ENCODE assay signal across 9 mouse cellular contexts in the genomic region with DNA sequence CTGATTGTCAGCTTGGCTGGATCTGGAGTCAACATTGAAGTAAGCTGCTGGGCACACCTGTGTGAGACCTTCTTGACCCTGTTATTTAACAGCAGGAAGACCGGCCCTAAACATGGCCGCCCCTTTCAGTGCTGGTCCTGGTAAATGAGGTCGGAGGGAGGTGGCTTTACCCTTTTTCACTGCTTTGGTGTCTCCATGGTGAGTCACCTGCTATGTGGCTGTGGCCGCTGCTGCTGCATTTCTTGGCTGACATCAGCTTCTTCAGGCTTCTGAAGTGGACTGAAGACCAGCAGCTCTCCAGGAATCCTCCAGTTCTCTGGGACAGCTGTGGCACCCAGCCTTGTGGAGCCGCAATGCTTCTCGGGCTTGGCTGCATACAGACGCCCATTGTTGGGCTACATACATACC. TPM values are rescaled to one million over a fixed set of nuclear protein-coding genes. Genes with fewer than 3 reads are reported as not detected.
DNase-seq lines count a peak whose midpoint lies in the region; ATAC-seq and TF ChIP-seq lines count a peak whose summit lies in the region.
"Had no signal": no experiment of that assay in that cellular context is flagged by ENCODE, and none has a peak within 500 bp of the region (broad histone marks: within the 10 kb centered on the region; RNA-seq: fewer than 3 reads in every experiment).

No protein-coding gene starts in this region.

- no peak overlapping the region for H3K4me3 ChIP-seq in kidney, adult 2 months (ENCODE audit: insufficient read depth, low read depth, low read length)
- no peak overlapping the region for H3K4me3 ChIP-seq in embryonic facial prominence, embryonic 13.5 days
- H3K4me3 ChIP-seq in intestine, embryonic 15.5 days (replicated peaks) = no peak overlapping the region
- H3K4me3 ChIP-seq in midbrain, postnatal 0 days (ENCODE audit: low read depth, low read length) = no peak overlapping the region

- no peaks in the 10 kb centered on the region for H3K27me3 ChIP-seq in kidney, adult 2 months (replicated peaks; ENCODE audit: control insufficient read depth, insufficient read depth, low read length)
- H3K27me3 ChIP-seq in embryonic facial prominence, embryonic 13.5 days = no peaks in the 10 kb centered on the region
- no peaks in the 10 kb centered on the region for H3K27me3 ChIP-seq in intestine, embryonic 15.5 days (replicated peaks)
- H3K27me3 ChIP-seq in midbrain, postnatal 0 days (ENCODE audit: insufficient read depth, low read length) = no peaks in the 10 kb centered on the region

- TF ChIP-seq POLR2A in kidney, adult 2 months (IDR thresholded peaks at IDR 0.05; ENCODE audit: low read depth, low read length) = no peak

- no peaks in the 10 kb centered on the region for H3K9me3 ChIP-seq in embryonic facial prominence, embryonic 13.5 days
- no peaks in the 10 kb centered on the region for H3K9me3 ChIP-seq in intestine, embryonic 15.5 days
- H3K9me3 ChIP-seq in midbrain, postnatal 0 days (ENCODE audit: low read length) = no peaks in the 10 kb centered on the region

- WGBS in kidney, adult 2 months = 57% methylated on average over 7 of the region's 7 CpGs
- 49% methylated on average over 7 of the region's 7 CpGs for WGBS in embryonic facial prominence, embryonic 13.5 days
- 42% methylated on average over 7 of the region's 7 CpGs for WGBS in intestine, embryonic 15.5 days
- WGBS in midbrain, postnatal 0 days = 41% methylated on average over 7 of the region's 7 CpGs

- H3K27ac ChIP-seq in kidney, adult 2 months (ENCODE audit: insufficient read depth, low read depth, low read length) = peak overlapping the region; percentile 57
- peak overlapping the region; percentile 79 for H3K27ac ChIP-seq in embryonic facial prominence, embryonic 13.5 days
- H3K27ac ChIP-seq in intestine, embryonic 15.5 days = peak overlapping the region; percentile 85
- H3K27ac ChIP-seq in midbrain, postnatal 0 days (ENCODE audit: low read depth, low read length) = peak overlapping the region; percentile 59

- TF ChIP-seq CTCF in kidney, adult 2 months (conservative IDR thresholded peaks at IDR 0.05; ENCODE audit: insufficient read depth, insufficient read length, low read depth, low read length) = no peak
- TF ChIP-seq CTCF in midbrain, postnatal 0 days (IDR thresholded peaks at IDR 0.05) = no peak

- peaks cover 5% of the 10 kb centered on the region; the same call in 1 of the 2 replicates for H3K4me1 ChIP-seq in kidney, adult 2 months (ENCODE audit: control insufficient read depth, insufficient read depth, low read length)
- peaks cover 21% of the 10 kb centered on the region for H3K4me1 ChIP-seq in embryonic facial prominence, embryonic 13.5 days
- H3K4me1 ChIP-seq in intestine, embryonic 15.5 days (replicated peaks) = peaks cover 23% of the 10 kb centered on the region
- H3K4me1 ChIP-seq in midbrain, postnatal 0 days (ENCODE audit: insufficient read depth, low read length) = no peaks in the 10 kb centered on the region

- 0 out of 2 replicates have a peak overlapping the region, but pooled peaks have one; percentile 1 for H3K9ac ChIP-seq in embryonic facial prominence, embryonic 13.5 days
- no peak overlapping the region for H3K9ac ChIP-seq in intestine, embryonic 15.5 days
- no peak overlapping the region for H3K9ac ChIP-seq in midbrain, postnatal 0 days (replicated peaks; ENCODE audit: low read length, poor library complexity, severe bottlenecking)

- DNase-seq in kidney, adult 2 months = no peak
- DNase-seq in kidney, postnatal 14 days = no peak
- peak; percentile 52 for DNase-seq in midbrain, postnatal 0 days (ENCODE audit: low spot score)
- no peak for DNase-seq in adrenal gland, postnatal 14 days
- no peak for DNase-seq in yolk sac, embryonic 10.5 days (ENCODE audit: low spot score)
- no peak for DNase-seq in kidney, adult 18-20 months
- DNase-seq: cerebellum, adult 9-10 months had no signal

- no peaks in the 10 kb centered on the region for H3K36me3 ChIP-seq in kidney, adult 2 months (ENCODE audit: control insufficient read depth, insufficient read depth, low read length)
- no peaks in the 10 kb centered on the region for H3K36me3 ChIP-seq in embryonic facial prominence, embryonic 13.5 days
- no peaks in the 10 kb centered on the region for H3K36me3 ChIP-seq in intestine, embryonic 15.5 days
- no peaks in the 10 kb centered on the region for H3K36me3 ChIP-seq in midbrain, postnatal 0 days (ENCODE audit: insufficient read depth, low read length)

- ATAC-seq in embryonic facial prominence, embryonic 13.5 days (ENCODE audit: insufficient number of reproducible peaks, insufficient read depth, low FRiP score, low TSS enrichment, low read depth) = no peak
- peak; percentile 42 for ATAC-seq in intestine, embryonic 15.5 days
- peak; percentile 35; the same call in 1 of the 2 replicates for ATAC-seq in midbrain, postnatal 0 days (ENCODE audit: low FRiP score)

- peak overlapping the region; percentile 5; the same call in 1 of the 2 replicates for H3K4me2 ChIP-seq in embryonic facial prominence, embryonic 13.5 days
- H3K4me2 ChIP-seq in intestine, embryonic 15.5 days (replicated peaks) = peak overlapping the region; percentile 9; the same call in 1 of the 2 replicates
- H3K4me2 ChIP-seq in midbrain, postnatal 0 days (ENCODE audit: low read depth, low read length, poor library complexity, severe bottlenecking) = no peak overlapping the region

RNA-seq across cellular contexts. Expression of gene Gga1, which starts 8.2 kb away (rescaled TPM):
- polyA plus RNA-seq in kidney, adult 2 months (2012; rRNA removed) = 56.5 and 68.1 TPM in 2 replicates
- polyA plus RNA-seq in embryonic facial prominence, embryonic 13.5 days (2015; fragmentation: Nextera tagmentation; extraction: Ambion mirVana) = 42.5 and 51.8 TPM in 2 replicates
- 47.6 and 51.7 TPM in 2 replicates for polyA plus RNA-seq in intestine, embryonic 15.5 days (2015; fragmentation: Nextera tagmentation; extraction: Ambion mirVana)
- 37.0 and 42.8 TPM in 2 replicates for total RNA-seq in midbrain, postnatal 0 days (2014; rRNA removed)
- polyA plus RNA-seq in midbrain, postnatal 0 days (2015; fragmentation: Nextera tagmentation; extraction: Ambion mirVana) = 42.4 and 43.4 TPM in 2 replicates
- 51.7 and 52.0 TPM in 2 replicates for total RNA-seq in adrenal gland, postnatal 14 days (2021)

RNA-seq across cellular contexts. Expression of gene Lgals2, which starts 13.5 kb away (rescaled TPM):
- 0.24 and 0.25 TPM in 2 replicates for polyA plus RNA-seq in kidney, adult 2 months (2012; rRNA removed)
- polyA plus RNA-seq in embryonic facial prominence, embryonic 13.5 days (2015; fragmentation: Nextera tagmentation; extraction: Ambion mirVana) = 1.3 TPM in 1 of 2 replicates, not detected in the other
- 1,110 and 1,149 TPM in 2 replicates for polyA plus RNA-seq in intestine, embryonic 15.5 days (2015; fragmentation: Nextera tagmentation; extraction: Ambion mirVana)
- total RNA-seq in midbrain, postnatal 0 days (2014; rRNA removed) = not detected in 2 replicates
- not detected in 2 replicates for polyA plus RNA-seq in midbrain, postnatal 0 days (2015; fragmentation: Nextera tagmentation; extraction: Ambion mirVana)
- 0.85 TPM in 1 of 2 replicates, not detected in the other for total RNA-seq in adrenal gland, postnatal 14 days (2021)

RNA-seq across cellular contexts. Expression of gene Cdc42ep1, which starts 26.4 kb away (rescaled TPM):
- polyA plus RNA-seq in kidney, adult 2 months (2012; rRNA removed) = 59.2 and 66.7 TPM in 2 replicates
- polyA plus RNA-seq in embryonic facial prominence, embryonic 13.5 days (2015; fragmentation: Nextera tagmentation; extraction: Ambion mirVana) = 25.2 and 28.6 TPM in 2 replicates
- polyA plus RNA-seq in intestine, embryonic 15.5 days (2015; fragmentation: Nextera tagmentation; extraction: Ambion mirVana) = 44.0 and 47.5 TPM in 2 replicates
- 14.1 and 14.9 TPM in 2 replicates for total RNA-seq in midbrain, postnatal 0 days (2014; rRNA removed)
- 14.8 and 14.9 TPM in 2 replicates for polyA plus RNA-seq in midbrain, postnatal 0 days (2015; fragmentation: Nextera tagmentation; extraction: Ambion mirVana)
- total RNA-seq in adrenal gland, postnatal 14 days (2021) = 44.5 and 45.1 TPM in 2 replicates

RNA-seq across cellular contexts. Expression of gene Gm49510, which starts 30.6 kb away (rescaled TPM):
- polyA plus RNA-seq in kidney, adult 2 months (2012; rRNA removed) = 0.03 TPM in 1 of 2 replicates, not detected in the other
- 0.18 and 0.25 TPM in 2 replicates for polyA plus RNA-seq in embryonic facial prominence, embryonic 13.5 days (2015; fragmentation: Nextera tagmentation; extraction: Ambion mirVana)
- 0.23 and 0.42 TPM in 2 replicates for polyA plus RNA-seq in intestine, embryonic 15.5 days (2015; fragmentation: Nextera tagmentation; extraction: Ambion mirVana)
- total RNA-seq in midbrain, postnatal 0 days (2014; rRNA removed) = 1.7 TPM in 1 of 2 replicates, not detected in the other
- polyA plus RNA-seq in midbrain, postnatal 0 days (2015; fragmentation: Nextera tagmentation; extraction: Ambion mirVana) = 0.17 TPM in 1 of 2 replicates, not detected in the other
- total RNA-seq in adrenal gland, postnatal 14 days (2021) = not detected in 2 replicates

RNA-seq across cellular contexts. Expression of gene Sh3bp1, which starts 30.7 kb away (rescaled TPM):
- polyA plus RNA-seq in kidney, adult 2 months (2012; rRNA removed) = 26.2 and 30.0 TPM in 2 replicates
- 53.3 and 54.4 TPM in 2 replicates for polyA plus RNA-seq in embryonic facial prominence, embryonic 13.5 days (2015; fragmentation: Nextera tagmentation; extraction: Ambion mirVana)
- polyA plus RNA-seq in intestine, embryonic 15.5 days (2015; fragmentation: Nextera tagmentation; extraction: Ambion mirVana) = 21.6 and 26.8 TPM in 2 replicates
- 4.2 and 4.5 TPM in 2 replicates for total RNA-seq in midbrain, postnatal 0 days (2014; rRNA removed)
- 4.0 and 4.7 TPM in 2 replicates for polyA plus RNA-seq in midbrain, postnatal 0 days (2015; fragmentation: Nextera tagmentation; extraction: Ambion mirVana)
- total RNA-seq in adrenal gland, postnatal 14 days (2021) = 6.6 and 15.2 TPM in 2 replicates

Comparison
In these comparisons a context has a peak if more than half of its experiments do, and no peak if none do; other contexts are left out.
1. RNA of gene Lgals2, which starts 13.5 kb away (polyA plus RNA-seq): 1,110 to 1,149 TPM in intestine, embryonic 15.5 days; 1.3 TPM in embryonic facial prominence, embryonic 13.5 days, 0.24 to 0.25 TPM in kidney, adult 2 months and not detected in midbrain, postnatal 0 days; every median in the first group is over 100 times any median in the second.
2. Peak in every context shown above with its lines, with median percentiles within 50 percentile points of each other: H3K27ac ChIP-seq.